Comparison of ENCODE assay signal across 15 mouse cellular contexts in the genomic region with DNA sequence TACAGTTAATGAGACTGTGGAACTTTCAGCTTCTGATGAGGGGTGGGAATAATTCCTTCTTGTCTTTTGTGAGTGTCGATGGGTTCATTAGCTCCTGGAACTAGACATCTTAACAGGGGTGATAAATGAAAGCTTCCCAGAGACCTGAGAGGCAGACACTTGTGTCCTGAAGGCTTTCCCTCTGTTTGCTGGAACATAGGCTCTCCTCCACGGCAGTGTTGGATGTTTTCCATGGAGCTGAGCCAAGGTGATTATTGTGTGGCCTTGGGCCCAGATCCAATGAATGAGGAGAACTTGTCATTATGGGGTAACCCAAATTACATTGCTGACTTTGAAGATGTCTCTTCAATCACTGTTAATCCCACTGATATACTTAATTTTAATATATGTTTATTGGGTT.
DNase-seq lines count a peak whose midpoint lies in the region; ATAC-seq and TF ChIP-seq lines count a peak whose summit lies in the region.
"Had no signal": no experiment of that assay in that cellular context is flagged by ENCODE, and none has a peak within 500 bp of the region (broad histone marks: within the 10 kb centered on the region; RNA-seq: fewer than 3 reads in every experiment).

No protein-coding gene starts in this region.

- H3K27me3 ChIP-seq in lung, postnatal 0 days (replicated peaks; ENCODE audit: insufficient read depth, low read length): no peaks in the 10 kb centered on the region
- H3K27me3 ChIP-seq: neural tube, embryonic 12.5 days; stomach, embryonic 15.5 days had no signal

- H3K4me3 ChIP-seq in lung, postnatal 0 days (ENCODE audit: low read depth, low read length): no peak overlapping the region
- H3K4me3 ChIP-seq: hindbrain, embryonic 10.5 days; layer of hippocampus, adult 2 months; neural tube, embryonic 12.5 days; stomach, embryonic 15.5 days had no signal

- H3K9me3 ChIP-seq in lung, postnatal 0 days (ENCODE audit: low read length): no peaks in the 10 kb centered on the region
- H3K9me3 ChIP-seq: hindbrain, embryonic 10.5 days; neural tube, embryonic 12.5 days; stomach, embryonic 15.5 days had no signal

- WGBS in lung, postnatal 0 days: 42% methylated on average over 2 of the region's 2 CpGs

- H3K9ac ChIP-seq in lung, postnatal 0 days (replicated peaks; ENCODE audit: low read depth): no peak overlapping the region
- H3K9ac ChIP-seq: liver, postnatal 0 days; neural tube, embryonic 12.5 days; stomach, embryonic 15.5 days had no signal

- no peak for TF ChIP-seq CTCF in lung, postnatal 0 days (IDR thresholded peaks at IDR 0.05)

- no peak overlapping the region for H3K4me2 ChIP-seq in lung, postnatal 0 days (replicated peaks; ENCODE audit: low read depth, low read length)
- H3K4me2 ChIP-seq: midbrain, embryonic 11.5 days; neural tube, embryonic 12.5 days; stomach, embryonic 15.5 days had no signal

- no peaks in the 10 kb centered on the region for H3K36me3 ChIP-seq in lung, postnatal 0 days (ENCODE audit: insufficient read depth, low read length)
- H3K36me3 ChIP-seq: hindbrain, embryonic 10.5 days; neural tube, embryonic 12.5 days; stomach, embryonic 15.5 days had no signal

- no peak for ATAC-seq in lung, postnatal 0 days
- ATAC-seq in CD4-positive, CD25-positive, alpha-beta regulatory T cell, adult 4 months: no peak
- ATAC-seq: liver, postnatal 0 days had no signal

- intact Hi-C loops in heart, postnatal 25 days (cut with DNase I): no loop called here

- no peak for TF ChIP-seq EP300 in lung, postnatal 0 days (IDR thresholded peaks at IDR 0.05)

- H3K4me1 ChIP-seq in lung, postnatal 0 days (ENCODE audit: insufficient read depth, low read depth, low read length): no peaks in the 10 kb centered on the region
- H3K4me1 ChIP-seq: hindbrain, embryonic 10.5 days; neural tube, embryonic 12.5 days; stomach, embryonic 15.5 days had no signal

- peak; percentile 2 to 18 for DNase-seq in cerebellum, adult 18-20 months
- DNase-seq in cerebellum, adult 11 months: no peak
- DNase-seq in heart, postnatal 4 days: peak; percentile 51
- DNase-seq in heart, postnatal 25 days (ENCODE audit: low spot score): no peak
- DNase-seq in lung, postnatal 14 days: peak; percentile 7
- no peak for DNase-seq in lung, postnatal 0 days (ENCODE audit: low spot score)
- DNase-seq in cerebellum, postnatal 36 days: peak; percentile 67 to 69
- DNase-seq: gastrocnemius, postnatal 36 days; liver, postnatal 0 days had no signal

- H3K27ac ChIP-seq in lung, postnatal 0 days (ENCODE audit: low read length): no peak overlapping the region
- H3K27ac ChIP-seq: hindbrain, embryonic 10.5 days; layer of hippocampus, adult 2 months; neural tube, embryonic 12.5 days; stomach, embryonic 15.5 days had no signal

Comparison
In these comparisons a context has a peak if more than half of its experiments do, and no peak if none do; other contexts are left out.
1. DNase-seq: peak in cerebellum, adult 18-20 months (2 of 2), heart, postnatal 4 days (single experiment), lung, postnatal 14 days (single experiment) and cerebellum, postnatal 36 days (2 of 2); none in cerebellum, adult 11 months (single experiment), heart, postnatal 25 days (single experiment) and lung, postnatal 0 days (single experiment).